Mouse (Mus musculus): Measurements from ENCODE around the gene Lgals2.

Gene Lgals2

DNA sequence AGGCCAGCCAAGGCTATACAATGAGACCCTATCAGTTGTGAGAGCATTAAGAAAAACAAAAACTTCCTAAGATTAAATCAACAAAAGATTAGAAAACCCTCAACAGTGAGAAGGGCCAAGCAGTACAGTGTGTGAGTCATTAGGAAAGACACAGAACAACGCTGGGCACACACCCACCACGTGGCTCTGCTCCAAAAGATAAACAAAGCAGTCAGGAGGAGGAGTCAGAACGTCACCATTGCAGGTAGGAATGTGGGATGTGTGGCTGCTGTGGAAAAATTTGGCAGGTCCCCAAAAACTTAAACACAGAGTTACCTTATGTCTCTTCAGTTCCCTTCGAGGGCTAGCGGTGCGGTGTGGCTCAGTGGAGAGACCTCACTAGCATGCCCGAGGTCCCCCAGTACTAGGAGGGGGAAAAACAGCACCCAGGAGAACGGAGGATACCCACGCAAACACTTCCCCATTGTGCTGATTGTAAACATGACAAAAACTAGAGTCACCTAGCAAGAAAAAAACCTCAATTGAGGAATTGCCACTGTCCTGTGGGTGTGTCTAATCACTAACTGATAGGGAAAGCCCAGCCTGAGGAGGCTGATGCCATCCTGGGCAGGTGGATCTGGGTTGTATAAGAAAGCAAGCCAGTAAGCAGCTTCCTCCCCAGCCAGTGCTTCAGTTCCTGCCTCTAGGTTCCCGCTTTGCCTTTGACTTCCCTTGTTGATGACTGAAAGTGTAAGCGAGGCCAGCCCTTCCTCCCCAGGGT is 39.8 kb downstream of the Lgals2 start:
- no peak for DNase-seq (ENCODE audit: low spot score)

DNA sequence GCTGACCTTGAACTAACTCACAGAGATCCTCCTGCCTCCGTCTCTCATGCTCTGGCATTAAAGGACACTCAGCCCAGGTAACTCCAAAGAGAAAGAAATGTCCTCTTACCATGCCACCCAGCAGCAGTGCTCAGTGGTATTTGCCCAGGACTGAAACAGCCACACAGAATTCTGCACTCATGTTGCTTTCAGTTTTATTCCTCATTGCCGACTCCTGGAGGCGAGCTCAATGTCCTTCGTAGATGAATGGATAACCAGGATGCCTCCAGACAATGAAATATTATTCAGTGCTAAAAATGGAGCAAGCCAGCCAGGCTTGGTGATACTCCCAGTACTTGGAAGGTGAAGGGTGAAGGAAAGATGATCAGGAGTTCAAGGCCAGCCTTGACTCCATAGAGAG is 41.7 kb downstream of the Lgals2 start:
- DNase-seq (ENCODE audit: low spot score): no peak

DNA sequence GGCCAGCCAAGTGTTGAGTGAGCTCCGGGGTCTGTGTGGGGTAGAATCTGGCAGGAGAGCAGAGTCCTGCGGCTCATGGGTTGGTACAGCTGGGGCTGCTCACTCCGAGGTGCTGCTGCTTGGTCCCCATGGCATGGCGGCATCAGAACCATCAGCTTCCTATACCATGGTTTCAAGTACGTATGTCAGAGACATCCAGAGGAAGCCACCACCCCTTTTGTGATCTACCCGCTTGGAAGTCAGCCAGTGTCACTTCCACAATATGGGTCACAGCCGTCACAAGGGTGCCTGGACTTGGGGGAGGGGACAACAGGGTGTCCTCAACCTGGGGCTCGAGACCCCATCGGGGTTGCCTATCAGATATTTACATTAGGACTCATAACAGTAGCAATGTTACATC is 45.2 kb downstream of the Lgals2 start:
- no peak for DNase-seq (ENCODE audit: low spot score)

DNA sequence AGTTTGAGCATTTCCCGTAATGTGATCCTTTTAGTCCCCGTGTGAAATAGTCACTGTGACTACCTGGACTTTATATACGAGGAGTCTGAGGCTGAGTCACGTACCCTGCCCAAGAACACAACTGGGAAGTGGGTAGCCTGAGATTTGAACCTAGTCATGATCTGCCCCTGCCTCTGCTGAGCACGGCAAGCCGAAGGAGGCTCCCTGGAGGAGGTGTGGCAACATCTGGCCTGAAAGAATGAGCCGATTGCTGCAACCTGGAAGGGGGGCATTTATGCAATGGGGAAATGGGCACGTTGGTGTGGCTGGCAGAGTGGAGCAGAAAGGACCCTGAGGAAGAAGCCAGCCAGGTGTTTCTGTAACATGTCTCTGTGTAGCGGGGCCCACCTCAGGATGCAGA is 45.6 kb downstream of the Lgals2 start:
- DNase-seq (ENCODE audit: low spot score): no peak

DNA sequence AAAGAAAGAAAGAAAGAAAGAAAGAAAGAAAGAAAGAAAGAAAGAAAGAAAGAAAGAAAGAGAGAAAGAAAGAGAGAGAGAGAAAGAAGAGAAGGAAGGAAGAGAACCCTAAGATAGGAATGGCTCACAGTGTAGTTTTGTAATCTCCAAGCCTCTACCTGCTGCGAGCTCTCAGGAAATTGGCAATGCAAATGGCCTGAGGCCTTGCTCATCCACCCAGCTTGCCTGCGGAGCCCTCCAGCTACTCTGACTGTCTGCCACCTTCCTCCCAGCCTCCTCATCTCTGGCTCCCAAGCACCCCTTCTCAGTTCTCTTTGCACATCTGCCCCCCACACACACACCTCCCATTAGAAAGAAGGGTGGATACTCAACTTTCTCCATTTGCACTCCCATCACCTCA is 46.3 kb downstream of the Lgals2 start:
- DNase-seq (ENCODE audit: low spot score): no peak

DNA sequence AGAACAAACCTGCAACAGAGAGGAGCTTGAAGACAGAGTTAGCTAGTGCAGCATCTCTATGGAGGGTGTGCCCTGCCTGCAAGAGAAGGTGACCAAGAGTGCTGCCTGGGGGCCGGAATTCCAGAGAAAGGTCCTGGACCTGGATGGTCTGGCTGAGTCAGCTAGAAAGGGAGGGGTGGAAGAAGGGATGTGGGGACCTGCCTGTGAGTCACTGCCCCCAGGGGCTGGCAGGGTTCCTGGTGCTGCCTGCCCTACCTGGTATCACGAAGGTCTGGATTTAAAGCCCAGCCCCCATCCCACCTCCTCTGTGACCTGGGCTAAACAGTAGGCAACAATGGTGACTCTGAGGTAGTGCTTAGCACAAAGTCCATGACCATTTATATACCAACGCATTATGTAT is 48.2 kb downstream of the Lgals2 start:
- no peak for DNase-seq (ENCODE audit: low spot score)

DNA sequence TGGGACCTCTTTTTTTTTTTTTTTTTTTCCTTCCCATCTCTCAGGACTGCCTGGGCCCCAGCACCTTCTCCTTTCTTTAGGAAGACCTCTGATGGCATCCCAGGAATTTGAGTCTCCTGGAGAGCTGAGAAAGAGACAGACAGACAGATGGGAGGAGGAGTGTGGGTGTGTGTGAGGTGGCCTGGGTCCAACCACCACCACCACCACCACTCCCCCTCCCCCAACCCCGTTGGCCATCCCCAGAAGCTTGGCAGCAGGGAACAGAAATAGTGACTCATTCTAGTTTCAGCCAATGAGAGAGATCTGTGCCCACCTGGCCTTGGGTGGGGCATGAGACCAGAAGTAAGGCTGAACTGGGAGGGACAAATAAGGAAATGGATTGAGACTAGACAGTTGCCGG is 48.7 kb downstream of the Lgals2 start:
- DNase-seq (ENCODE audit: low spot score): no peak

DNA sequence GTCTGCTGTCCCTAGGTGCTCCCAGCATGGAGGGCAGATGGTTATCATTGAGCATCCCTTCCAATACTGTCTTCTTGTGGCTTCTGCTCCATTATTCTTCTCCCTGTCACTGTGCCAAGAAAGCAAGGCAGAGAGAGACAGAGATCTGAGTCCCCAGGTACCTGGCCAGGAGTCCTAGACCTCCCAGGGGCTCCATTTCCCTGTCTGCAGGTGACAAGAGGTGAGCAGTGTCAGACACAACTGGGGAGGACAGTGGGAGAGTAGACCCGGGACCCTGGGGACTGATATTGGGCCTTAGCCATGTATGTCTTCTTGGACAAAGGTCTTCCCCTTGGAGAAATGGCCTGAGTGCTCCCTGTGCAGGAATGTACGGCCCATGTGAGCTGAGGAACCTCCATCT is 50.0 kb downstream of the Lgals2 start:
- DNase-seq (ENCODE audit: low spot score): no peak

DNA sequence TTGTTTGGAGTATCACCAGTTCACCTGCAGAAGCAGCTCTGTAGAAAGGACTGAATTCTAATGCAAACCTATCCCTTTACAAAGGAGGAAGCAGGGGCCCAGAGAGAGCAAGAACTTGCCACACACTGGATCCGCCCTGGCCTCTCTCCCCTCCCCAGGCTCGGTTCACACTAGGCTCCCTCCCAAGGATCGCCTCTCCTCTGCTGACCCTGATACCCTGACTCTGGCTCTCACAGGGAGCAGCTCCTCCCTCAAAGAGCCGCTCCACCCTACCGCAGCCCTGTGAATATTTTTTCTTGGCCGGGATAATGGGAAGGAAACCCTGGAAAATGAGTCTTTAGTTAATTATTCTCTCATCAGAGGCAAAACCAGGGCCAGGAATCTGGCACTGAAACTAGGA is 51.0 kb downstream of the Lgals2 start:
- no peak for DNase-seq (ENCODE audit: low spot score)

DNA sequence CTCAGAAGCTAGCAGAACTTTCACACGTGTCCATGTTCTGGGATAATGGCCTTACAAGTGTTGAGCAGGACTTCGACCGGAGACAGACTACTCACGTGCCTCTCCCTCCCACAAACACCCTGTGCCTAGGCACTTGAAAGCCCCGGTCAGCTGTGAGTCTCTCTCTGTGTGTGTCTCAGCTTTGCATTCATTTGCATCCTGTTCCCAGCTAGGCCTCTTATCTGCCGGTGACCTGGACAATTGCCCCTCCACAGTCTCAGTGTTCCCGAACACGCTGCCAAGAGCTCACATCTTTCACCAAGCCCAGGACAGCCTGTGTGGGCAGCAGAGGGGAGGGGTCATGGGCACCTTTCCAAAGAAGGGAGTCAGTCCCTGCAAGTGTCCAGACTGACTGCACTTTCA is 51.8 kb downstream of the Lgals2 start:
- DNase-seq (ENCODE audit: low spot score): no peak

DNA sequence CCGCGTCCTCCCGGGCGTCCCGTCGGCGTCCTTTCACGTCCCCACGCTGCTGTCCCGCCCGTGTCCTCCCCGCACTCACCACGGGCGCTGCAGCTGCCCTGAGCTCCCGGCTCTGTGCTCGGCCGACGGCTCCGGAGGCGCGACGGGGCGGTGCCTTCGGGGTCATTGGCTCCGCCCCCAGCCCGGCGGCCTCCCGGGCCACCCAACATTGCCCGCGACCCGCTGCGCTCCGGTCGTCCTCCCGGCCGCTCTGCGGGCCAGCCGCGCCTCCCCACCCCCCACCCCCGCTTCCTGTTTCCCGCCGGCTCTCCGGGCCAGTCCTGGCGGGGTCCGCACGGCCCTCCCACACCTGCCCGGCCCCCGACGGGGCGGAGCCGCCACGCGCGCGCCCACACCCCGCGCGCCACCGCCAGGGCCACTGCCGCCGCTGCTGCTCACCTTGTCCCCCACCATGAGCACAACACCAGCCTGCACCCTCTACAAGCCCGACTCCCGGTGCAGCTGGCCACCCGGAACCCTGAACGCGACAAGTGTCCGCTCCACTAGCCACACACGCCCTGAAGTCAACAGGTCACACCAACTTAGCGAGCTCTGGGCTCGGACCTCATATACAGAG is 52.4 kb downstream of the Lgals2 start, which contains the start of gene Card10:
TSS of gene Card10 (minus strand) at position 267 of the 616 bp plus-strand sequence.
- no peak for DNase-seq (ENCODE audit: low spot score)

DNA sequence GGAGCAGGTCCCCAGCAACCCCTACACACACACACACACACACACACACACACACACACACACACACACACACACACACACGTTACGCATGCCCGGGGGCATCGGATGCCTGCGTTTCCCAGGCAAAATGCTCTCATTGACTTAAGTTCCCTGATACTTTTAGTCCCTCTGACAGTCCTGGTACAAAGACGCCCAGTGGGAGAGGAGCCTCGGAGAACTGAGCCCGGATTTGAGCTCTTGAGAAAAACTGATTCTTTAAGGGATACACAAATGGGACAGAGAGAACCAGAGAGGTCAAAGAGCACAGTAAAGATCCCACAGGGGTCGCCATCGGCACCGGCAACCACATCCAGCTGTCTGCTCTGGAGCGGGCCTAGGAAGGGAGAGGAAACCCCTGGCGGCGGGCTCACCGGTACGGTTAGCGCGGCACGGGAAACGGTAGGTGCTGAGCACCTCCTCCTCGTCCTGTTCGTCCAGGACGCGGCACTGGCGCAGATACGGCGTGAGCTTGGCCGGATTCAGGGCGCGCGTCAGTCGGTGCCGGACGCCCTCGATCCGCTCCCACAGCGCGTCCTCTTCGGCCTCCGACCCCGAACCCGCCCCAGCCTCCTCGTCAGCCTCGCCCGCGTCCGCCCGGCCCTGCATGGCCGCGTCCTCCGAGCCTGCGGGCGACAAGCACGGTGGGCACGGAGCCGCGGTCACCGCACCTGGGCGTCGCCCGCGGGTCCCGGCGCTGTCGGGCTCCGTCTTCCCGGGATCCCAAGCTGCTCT is 53.2 kb downstream of the Lgals2 start:
- DNase-seq (ENCODE audit: low spot score): no peak

DNA sequence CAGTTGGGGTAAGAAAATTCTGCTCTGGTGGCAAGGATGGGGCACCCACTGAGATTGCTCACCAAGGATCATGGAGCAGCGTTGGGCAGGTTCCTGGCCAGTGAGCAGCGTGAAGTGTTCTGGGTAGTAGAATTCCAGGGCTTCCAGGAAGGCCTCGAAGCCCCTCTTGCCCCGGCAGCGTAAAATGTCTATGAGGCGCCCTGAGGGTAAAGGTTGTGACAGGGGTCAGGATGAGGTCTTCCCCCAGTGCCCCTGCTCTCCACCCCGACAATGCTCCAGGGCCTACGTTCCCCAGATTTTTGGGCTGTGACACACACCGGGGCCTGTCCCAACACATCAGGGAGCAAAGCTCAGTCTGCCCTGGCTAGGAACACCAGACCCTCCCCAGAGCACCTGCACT is 53.8 kb downstream of the Lgals2 start:
- DNase-seq (ENCODE audit: low spot score): no peak

All from c-Kit-positive CD71-positive TER-119-positive erythroid progenitor cells, embryonic 14.5 days (primary cell).